Mouse (Mus musculus) cerebellum, adult 9-10 months (tissue): ENCODE measurements at regions not wholly inside any gene's neighbourhood (a gene's known extent, or its start where the extent isn't known, plus 50 kb on each side); places are given as distances from the start of the nearest gene placed in this dataset.
A peak's percentile ranks its signal among the peaks of the same experiment; 100 is the strongest.

Experiments
- DNase-seq: peaks from one replicate; pipeline ENCODE4 v3.0.0; 2022

DNA sequence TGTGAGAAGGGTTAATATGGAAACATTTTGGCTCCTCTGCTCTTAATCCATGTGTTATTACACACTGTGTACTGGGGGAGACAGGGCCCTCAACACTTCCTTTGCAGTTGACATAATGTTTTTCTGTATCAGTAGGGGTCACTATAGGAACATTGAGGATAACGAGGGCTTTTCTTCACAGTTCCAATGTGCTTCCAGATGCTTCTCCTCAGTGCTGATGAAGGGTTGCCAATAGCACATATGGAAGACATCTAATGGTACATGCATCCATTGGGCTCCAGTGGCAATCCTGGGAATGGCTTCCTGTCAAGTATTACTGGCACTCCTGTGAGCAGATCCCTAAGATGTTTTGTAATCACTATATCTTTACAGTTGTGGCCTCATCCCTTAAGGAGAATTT is 62.1 kb downstream of the Naa11 start:
- no peak for DNase-seq

DNA sequence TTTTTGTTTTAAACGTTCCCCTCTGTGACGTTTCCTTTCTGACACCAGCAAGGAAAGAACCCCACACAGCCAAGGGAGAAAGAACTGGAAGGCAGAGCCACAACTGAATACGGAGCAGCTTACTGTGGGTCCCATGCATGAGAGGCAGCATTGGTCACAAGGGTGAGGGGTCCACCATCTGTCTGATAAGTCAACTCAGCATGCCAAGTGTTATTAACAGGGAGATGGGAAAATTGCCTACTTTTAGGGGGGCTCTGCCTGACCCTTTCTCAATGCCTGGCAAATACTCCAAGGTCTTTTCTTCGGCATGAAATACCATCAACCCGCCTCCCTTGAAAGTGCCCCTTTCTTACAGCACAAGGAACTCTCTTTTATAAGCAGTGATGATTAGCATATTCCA is 66.3 kb downstream of the Naa11 start:
- DNase-seq = no peak

DNA sequence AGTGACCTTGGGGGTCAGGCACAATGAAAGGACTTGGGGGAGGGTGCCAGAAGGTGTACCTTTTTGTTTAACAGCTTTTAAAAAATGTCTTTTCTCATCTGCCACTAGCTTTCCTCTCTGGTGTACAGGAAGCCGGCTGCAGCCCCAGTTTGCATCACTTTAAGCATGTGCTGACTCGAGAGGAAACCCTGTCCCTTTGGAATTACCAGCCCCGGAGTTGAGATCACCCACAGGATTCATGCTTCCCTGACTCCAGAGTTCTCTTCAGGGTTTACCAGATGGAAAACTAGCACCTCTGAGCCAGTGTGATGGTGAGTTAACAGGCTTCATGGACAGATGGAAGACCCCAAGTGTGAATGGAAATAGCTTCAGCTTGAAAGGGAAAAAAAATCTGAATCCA is 68.3 kb downstream of the Naa11 start:
- DNase-seq = no peak

DNA sequence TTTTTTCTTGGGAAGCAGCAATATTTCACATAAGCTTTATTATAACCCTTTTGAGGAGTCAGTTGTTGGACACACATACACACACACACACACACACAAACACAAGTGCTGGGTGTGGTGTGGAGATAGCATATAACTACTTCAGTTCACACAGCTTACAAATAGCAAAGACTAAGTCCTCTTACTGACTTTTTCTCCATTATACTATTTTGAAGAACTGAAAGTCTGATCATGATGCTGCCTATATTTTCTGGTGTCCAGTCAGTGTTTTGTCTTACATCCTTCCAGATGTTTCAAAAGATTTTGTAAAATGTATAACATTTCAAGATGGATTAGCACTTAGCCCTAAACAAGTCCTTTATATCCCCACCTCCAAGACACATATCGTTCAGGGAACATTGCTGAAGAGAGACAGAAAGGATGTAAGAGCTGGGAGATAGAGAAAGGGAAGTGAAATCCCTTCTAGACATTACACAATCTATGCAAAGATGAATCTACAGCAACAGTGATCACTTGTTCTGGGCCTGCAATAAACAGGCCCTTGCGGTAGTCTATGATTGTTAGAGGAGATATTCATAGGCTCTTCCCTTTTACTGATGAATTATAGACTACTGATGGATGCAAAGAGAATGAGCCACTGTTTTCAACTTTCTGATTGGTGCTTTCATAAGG is 72.2 kb downstream of the Naa11 start:
- DNase-seq = no peak

DNA sequence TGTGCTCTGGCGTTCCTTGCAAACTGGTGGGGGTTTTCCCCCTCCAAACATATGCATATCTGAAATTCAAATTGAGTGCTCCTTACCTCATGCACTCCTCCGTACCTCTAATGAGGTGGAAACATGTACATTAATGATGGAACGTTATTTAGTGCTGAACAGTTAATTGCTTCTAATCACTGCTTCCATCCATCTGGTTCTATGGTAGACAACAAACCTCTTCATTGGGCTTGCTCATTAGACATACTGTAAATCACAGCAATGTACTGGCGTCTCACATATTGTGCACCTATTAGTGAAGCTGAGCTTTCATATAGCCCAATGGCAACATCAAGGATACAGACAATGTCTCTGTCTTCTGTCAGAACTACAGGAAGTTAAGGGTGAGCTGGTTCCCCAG is 85.3 kb downstream of the Naa11 start:
- DNase-seq = no peak

DNA sequence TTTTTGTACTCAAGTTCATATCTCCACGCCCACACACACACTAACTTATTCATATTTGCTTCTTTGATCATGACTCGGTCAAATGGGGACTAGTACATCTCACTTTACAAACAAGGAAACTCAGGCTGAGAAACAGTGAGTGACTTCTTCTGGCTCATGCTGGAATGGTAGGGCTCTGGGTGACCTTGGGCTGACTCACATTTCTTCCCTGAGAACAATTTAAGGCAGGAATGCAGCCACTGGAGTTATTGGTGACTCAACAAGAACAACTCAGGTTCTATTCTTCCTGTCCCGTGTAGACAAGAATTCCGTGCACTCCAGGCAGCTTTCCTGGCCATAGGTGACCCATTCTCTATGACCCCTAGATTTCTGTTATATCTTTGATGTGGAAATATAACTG is 87.3 kb downstream of the Naa11 start:
- DNase-seq = peak; percentile 10

DNA sequence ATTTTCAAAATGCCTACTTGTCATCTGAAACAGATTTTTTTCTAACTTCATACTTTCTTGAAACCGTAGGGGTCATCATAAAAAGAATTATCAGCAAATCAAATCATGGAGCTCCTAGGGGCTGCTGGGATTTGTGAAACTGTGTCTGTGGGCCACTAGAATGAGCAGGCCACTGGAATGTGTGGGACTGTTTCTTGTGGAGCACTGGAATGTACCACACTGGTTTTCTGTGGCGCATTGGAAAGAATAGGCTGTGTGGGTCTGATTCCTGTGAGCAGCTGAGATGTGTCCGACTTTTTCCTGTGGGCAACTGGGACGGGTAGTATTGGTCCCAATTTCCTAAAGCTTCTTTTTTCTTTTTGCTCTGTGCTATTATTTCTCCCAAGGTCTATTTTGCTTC is 90.6 kb downstream of the Naa11 start:
- no peak for DNase-seq

DNA sequence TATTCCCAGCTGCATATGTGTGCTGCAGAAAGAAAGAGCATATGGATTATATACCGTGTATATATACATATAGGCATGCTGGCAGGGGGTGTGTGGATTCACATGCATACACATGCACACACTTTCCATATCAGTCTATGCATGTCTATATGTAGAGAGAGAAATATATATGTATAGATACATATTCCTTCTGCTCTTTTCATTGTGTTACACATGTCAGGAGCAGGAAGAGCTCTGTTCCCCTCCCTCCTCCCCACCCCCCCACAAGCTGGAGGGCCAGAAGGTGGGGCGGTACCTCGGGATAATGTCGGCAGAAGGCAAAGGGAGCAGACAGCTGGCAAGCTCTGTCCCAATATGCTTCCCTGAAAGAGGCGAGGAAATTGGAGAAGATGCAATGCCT is 91.3 kb downstream of the Naa11 start:
- DNase-seq = peak; percentile 97

DNA sequence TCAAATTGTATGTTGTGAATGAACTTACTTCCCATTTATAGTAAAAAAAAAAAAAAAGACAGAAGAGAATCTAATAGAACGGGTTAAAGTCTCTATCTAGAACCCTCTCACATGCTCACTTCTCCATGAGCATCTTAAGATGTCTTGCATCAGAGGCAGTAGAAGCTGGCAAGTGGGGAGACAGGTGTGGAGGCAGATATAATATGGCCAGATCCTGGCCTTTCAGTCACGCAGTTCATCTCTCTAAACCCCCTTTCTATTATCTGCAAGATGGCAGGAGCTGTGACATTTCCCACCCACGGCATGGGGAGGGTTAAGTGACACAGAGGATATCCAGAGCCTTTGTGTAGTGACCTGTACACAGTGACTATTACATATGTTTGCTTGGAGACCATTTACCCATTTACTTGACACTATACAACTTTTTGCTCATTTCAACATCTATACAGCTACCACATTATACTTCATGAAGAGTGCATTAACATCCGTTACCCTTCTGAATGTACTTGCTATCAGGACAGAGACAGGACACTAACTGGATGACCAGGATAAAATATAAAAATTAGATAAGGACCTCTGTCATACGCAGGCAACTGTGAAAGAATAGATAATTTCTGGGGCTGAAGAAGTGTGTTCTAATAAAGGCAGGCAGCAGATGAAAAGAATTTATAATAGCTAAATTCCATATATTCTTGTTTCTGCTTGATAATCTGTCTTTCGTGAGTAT is 91.9 kb downstream of the Naa11 start:
- DNase-seq = no peak

DNA sequence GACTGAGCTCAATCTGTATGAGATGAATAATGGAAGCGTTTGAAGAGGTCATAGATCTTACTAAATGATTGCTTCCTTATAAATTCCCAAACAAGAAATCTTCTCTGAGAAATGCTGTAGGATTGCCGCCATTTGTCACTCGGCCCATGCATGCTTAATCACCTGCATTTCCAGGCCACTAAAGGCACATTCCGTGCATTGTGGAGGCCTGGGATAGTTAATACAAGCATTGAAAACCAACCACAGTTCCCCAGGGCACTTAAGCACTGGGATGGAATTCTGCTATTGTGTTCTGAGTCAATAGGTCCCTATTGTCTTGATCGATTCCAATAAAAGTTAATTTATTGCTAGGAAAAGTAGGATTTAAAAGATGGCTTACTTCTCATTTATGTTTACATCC is 92.5 kb downstream of the Naa11 start:
- DNase-seq = peak; percentile 18

DNA sequence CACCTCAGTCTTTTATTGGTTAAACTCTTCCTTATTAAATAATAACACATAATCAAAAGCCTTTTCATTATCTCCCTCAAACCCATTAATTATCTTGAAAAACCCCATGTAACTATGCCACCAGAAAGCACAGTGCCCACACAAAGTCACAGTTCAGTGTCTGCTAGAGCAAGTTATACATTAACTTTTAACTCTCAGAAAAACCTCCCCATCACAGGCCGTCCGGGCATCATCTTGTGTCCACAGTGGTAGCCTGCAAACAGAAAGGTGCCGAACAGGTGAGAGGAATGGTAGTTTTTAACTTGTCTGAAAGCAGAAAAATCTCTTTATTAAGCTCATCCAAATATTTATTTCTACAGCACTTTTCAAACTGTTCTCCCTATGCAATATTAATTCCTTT is 96.0 kb downstream of the Naa11 start:
- no peak for DNase-seq

DNA sequence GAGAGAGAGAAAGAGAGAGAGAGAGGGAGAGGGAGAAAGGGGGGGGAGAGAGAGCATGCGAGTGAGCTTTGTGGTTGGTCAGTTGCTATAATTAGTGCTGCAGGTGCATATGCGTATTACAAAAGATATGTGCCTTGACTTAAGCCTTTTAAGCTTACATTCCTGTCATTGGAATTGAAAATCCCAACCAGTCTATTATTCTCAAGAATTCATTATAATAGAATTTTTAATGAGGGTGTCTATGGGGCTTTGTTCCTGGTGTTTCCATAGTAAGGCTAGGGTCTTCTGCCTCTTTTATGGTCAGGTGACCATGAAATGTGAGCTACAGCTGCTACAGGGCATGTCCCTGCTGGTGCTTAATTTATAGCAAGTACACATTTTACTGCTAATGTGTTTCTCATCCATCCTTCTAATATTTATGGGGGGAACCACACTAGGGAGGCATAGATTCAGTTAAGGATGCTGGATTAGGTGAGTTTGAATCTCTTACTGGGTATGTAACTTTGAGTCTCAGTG is 102.0 kb downstream of the Naa11 start:
- no peak for DNase-seq

DNA sequence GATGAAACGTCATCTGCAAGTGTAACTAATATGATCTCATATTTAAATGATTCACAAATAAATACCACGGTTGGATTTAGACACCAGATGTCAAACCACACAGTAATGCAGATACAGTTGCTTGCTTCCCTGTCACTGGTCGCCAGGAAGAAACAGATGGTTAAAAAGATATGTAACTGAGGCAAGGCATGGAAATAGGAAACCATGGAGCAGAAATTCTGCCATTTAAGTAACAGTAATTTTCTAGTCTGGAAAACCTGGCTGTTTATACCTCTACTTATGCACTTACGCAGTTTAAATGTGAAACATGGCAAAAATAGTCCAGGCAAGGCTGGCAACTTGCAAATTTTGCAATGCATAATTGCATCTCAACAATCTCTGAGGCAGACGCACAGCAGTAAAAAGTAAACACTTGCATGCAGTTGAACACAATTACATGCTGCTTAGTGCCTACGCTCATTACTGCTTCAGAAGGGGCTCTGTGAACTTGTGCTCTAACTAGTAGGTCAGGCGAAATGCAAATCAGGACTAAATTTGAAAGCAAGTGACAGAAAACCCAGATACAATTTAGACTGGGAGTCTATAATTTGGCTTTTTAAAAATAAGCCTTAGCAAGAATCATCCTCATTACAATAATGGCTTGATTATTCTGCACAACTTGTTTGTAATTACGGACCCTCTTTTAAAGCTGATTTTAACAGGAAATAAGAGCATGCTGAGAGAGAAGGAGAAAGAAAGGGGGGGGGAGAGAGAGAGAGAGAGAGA is 102.6 kb downstream of the Naa11 start:
- no peak for DNase-seq

DNA sequence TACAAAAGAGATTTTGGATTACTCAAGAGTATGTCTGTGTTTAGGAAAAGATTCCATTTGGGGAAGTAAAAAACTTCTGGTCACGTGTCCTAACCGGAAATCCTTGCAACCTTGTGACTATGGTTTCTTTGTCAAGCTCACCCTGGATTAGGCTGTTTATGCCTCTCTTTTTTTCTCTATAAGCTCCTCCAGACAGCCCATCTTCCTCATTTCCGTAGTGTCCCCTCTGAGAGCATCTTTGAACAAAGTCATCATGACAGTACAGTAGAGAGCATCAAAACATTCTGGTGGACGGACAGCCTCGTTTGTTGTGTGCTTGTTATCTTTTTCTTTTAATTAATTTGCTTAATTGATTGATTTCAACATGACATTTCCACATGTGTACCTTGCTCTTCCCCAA is 112.7 kb downstream of the Naa11 start:
- no peak for DNase-seq

DNA sequence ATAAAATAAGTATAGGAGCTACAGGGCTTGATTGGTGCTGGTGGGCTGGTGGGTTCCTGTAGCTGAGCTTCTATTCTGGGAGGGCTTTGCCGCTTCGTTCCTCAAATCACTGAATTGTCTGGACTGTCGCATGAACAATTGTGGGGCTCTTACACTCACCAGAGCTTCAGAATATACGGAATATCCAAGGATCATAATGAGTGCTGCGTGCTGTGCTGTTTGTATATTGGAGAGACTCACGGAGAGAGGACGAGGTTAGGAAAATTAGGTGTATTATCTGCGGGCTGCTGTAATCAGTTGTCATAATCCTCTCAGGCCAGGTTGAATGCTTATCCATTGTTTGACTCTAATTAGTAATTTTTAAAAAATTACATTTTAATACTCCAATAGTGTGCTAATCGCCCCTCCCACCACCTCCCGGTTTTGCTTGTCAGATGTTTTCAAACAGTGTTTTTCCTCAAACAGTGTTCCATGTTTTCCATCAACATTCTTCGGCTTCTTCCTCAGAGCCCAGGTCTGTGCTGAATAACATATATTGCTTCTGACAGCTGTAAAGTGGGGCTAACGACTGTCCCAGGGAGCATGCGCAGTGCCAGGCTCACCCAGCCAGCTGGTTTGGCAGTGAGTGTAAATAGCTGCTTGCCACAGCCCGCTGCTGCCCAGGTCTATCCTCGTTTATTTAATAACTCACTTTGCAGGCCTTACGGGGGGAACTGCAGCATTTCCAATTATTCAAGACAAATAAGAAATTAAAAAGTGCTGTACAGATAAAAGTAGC is 114.2 kb downstream of the Naa11 start:
- peak; percentile 63 for DNase-seq

DNA sequence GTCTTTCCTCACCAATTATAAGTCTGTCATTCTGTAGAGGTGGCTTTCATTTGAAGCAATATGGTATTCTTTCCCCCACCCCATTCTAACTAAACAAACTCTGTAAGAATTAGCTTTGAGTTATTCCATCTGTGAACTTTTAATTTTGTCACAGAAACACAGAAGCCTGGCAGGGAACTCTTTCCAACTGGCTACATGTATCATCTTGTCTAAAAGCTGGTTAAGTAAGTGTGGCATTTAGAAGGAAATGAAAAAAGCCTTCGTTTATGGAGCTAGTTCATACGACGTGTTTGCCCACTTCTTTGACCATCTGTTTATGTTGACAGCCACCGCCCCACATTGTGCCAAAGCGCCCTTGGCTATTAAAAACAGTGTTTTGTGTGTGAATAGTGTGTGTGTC is 115.5 kb downstream of the Naa11 start:
- DNase-seq = no peak

DNA sequence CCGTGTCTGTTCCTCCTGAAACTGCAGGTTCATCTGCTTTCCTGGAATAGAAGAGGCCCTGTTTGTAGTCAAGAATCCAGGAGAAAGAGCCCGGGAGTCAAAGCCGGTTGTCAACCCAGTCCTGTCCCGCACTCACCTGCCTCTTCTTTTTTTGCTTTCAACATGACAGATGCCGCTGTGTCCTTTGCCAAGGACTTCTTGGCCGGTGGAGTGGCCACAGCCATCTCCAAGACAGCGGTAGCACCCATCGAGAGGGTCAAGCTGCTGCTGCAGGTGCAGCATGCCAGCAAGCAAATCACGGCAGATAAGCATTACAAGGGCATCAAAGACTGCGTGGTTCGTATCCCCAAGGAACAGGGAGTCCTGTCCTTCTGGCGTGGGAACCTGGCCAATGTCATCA is 127.5 kb downstream of the Naa11 start:
- peak; percentile 57 for DNase-seq

DNA sequence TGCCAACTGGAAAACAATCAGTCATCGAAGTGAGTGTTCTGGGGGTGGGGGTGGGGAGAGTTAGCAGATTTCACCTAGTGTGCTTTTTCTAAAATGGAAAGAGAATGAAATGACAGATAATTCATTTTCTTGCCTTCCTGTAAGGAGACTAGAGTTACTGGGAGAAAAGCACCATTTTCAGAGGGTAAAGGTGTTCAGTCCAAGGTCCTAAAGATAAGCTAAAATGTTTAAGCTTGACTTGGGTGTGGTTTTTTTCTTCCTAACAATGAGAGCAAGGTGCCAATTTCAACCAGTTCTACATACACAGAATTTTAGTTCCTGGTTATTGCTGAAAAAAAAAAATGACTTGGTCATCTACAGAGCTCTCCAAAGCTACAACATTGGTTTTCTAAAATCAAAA is 135.1 kb downstream of the Naa11 start:
- DNase-seq = no peak

DNA sequence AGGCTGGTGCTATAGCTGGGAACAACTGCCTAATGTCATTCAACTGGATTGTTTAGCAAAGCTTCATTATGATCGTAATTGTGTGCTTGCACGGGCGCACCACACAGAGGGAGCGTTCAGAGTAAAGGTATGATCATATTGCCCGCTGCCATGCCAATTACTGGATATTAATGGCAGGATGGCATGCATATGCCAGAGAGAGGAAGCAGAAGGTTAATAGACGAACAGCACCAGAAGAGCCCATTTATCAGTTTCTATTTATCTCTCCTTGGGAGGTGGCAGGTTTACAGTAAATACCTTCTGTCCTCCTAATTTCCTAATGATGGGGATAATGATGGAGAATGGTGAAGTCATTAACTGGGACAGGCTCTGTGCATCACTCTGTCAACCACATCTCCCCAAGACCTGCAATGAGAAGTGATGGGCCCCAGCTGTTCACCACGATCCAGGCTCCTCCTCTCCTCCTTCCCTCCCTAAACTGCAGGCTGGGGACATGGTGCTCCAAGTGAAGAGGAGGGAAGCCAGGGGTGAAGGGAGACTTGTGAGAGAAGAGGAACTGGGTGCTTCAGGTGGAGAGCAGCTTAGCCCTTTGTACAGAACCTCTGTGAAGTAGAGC is 135.6 kb downstream of the Naa11 start:
- peak; percentile 22 for DNase-seq

DNA sequence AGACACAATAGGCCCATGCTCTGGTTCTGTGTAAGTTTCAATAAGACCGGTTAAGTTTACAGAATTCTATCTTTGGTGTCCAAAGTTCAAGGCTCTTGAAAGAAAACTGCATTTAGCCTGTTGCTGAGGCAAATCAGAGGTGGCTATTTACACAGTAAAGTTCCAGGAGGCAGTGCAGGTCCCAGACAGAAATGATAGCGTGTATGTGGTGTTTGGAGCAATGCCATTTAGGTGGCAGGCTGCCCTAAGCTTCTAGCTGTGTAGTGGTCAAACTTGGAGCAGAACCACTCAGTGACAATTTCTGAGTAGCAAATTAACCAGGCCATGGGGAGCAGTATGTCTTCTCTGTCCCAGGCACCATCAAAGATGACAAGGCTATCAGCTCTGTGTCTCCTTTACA is 125.5 kb upstream of the Paqr3 start:
- DNase-seq = peak; percentile 43

DNA sequence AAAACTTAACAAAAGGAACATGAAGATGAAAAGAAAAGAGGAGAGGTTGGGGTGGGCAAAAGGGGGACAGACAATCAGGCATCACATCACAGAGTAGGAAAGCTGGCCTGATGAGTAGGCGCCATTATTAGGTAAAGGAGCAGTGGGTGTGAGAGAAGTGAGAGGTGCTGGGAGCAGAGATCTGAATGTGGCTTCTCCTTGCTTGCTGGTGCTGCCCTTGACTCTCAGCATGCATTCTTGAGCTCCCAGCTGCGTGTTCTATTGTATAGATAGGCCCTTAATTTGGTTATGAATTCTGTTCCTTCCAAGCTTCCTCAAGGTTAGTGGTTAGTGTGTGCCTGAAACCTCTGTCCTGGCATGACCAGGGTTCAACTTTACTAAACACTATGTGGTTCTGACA is 115.0 kb upstream of the Paqr3 start:
- no peak for DNase-seq

DNA sequence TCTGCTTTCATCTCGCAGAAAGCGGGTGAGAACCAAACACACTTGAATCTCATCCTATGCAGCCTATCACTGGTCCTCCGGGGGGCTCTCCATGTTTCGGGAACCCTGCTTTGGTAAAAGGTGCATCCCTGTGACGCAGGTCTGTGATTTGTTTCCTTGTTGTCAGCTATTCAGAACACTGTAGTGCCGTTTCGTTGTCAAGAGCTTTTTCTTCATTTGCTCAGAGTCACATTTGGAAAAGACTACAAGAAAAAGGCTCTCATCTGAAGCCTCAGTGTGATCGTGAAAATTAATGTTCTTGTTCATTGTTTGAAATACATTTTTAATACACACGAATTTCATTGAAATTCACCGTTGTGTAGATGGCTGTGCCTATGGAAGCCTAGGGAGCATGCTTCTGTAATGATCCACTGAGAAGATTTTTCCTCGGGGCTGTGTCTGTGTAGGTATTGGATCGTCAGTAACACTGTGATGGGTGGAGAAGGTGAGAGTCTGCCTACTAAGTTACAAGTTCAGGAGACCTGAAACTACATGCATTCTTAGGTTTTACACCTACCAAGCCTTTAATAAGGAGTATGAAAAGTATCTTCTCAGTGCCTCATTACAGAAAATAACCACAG is 112.0 kb upstream of the Paqr3 start:
- no peak for DNase-seq
